Comparison of ENCODE assay signal across 8 mouse cellular contexts in genomic region chr4:141142285-141142811, GRCm38 (mm10). TPM values are rescaled to one million over a fixed set of nuclear protein-coding genes. Genes with fewer than 3 reads are reported as not detected.
A peak's percentile ranks its signal among the peaks of the same experiment; 100 is the strongest.
DNase-seq lines count a peak whose midpoint lies in the region; ATAC-seq and TF ChIP-seq lines count a peak whose summit lies in the region.

No protein-coding gene starts in this region.

- ATAC-seq in kidney, postnatal 0 days (replicated peaks; ENCODE audit: low FRiP score, low read depth): no peak
- ATAC-seq in liver, embryonic 13.5 days (ENCODE audit: low read depth): no peak

- peak overlapping the region; percentile 53 for H3K27ac ChIP-seq in heart, adult 2 months
- no peak overlapping the region for H3K27ac ChIP-seq in kidney, postnatal 0 days
- H3K27ac ChIP-seq in liver, embryonic 13.5 days: no peak overlapping the region

- H3K36me3 ChIP-seq in heart, adult 2 months (ENCODE audit: control insufficient read depth, insufficient read depth, low read length): peaks cover 2% of the 10 kb centered on the region; the same call in 1 of the 2 replicates
- no peaks in the 10 kb centered on the region for H3K36me3 ChIP-seq in kidney, postnatal 0 days (ENCODE audit: insufficient read depth, low read length)
- H3K36me3 ChIP-seq in liver, embryonic 13.5 days: no peaks in the 10 kb centered on the region

- no peak; the same call in none of the 2 replicates for TF ChIP-seq CTCF in heart, adult 2 months (IDR thresholded peaks at IDR 0.05)
- TF ChIP-seq CTCF in kidney, postnatal 0 days (IDR thresholded peaks at IDR 0.05; ENCODE audit: low read depth): peak; percentile 99

- H3K9me3 ChIP-seq in kidney, postnatal 0 days (replicated peaks; ENCODE audit: low read length): no peaks in the 10 kb centered on the region
- H3K9me3 ChIP-seq in liver, embryonic 13.5 days (replicated peaks): no peaks in the 10 kb centered on the region

- peak overlapping the region; percentile 53 for H3K9ac ChIP-seq in heart, adult 2 months (ENCODE audit: low read depth, low read length)
- no peak overlapping the region for H3K9ac ChIP-seq in kidney, postnatal 0 days (ENCODE audit: low read depth, low read length)
- no peak overlapping the region for H3K9ac ChIP-seq in liver, embryonic 13.5 days

- DNase-seq in A20 (ENCODE audit: low read depth, low spot score): peak; percentile 86
- DNase-seq in Muller cell, postnatal 12 days (ENCODE audit: inconsistent ontology term): peak; percentile 82
- DNase-seq in cerebellum, postnatal 25 days: peak; percentile 83 to 85
- peak; percentile 78 to 82 for DNase-seq in heart, adult 2 months
- peak; percentile 92 for DNase-seq in kidney, postnatal 0 days (ENCODE audit: low spot score)
- DNase-seq in liver, embryonic 13.5 days: peak; percentile 64
- DNase-seq in ovary, postnatal 36 days (ENCODE audit: low spot score): peak; percentile 65
- DNase-seq in thymus, postnatal 25 days: peak; percentile 82

- H3K4me1 ChIP-seq in heart, adult 2 months (ENCODE audit: control insufficient read depth, insufficient read depth, low read length): peaks cover 4% of the 10 kb centered on the region
- 0 out of 2 replicates have a peak, but pooled peaks cover 5% of the 10 kb centered on the region for H3K4me1 ChIP-seq in kidney, postnatal 0 days (replicated peaks; ENCODE audit: insufficient read depth, low read length)
- peaks cover 33% of the 10 kb centered on the region for H3K4me1 ChIP-seq in liver, embryonic 13.5 days (replicated peaks)

- intact Hi-C loops in heart, adult 2 months (cut with DNase I): loop anchor here (1.0 to 10.0 kb wide), 3 partner anchors 60 to 428 kb away; no protein-coding TSS in a partner anchor

- H3K4me3 ChIP-seq in heart, adult 2 months: peak overlapping the region; percentile 26
- H3K4me3 ChIP-seq in kidney, postnatal 0 days (replicated peaks; ENCODE audit: low read depth, low read length): peak overlapping the region; percentile 11; the same call in 1 of the 2 replicates
- H3K4me3 ChIP-seq in liver, embryonic 13.5 days (replicated peaks): no peak overlapping the region

- H3K79me2 ChIP-seq in heart, adult 2 months (replicated peaks; ENCODE audit: control insufficient read depth, insufficient read depth, low read length): peaks cover 4% of the 10 kb centered on the region

- no peak for TF ChIP-seq POLR2A in heart, adult 2 months (IDR thresholded peaks at IDR 0.05; ENCODE audit: insufficient read depth, low read depth, low read length)

- H3K4me2 ChIP-seq in kidney, postnatal 0 days (ENCODE audit: low read length): peak overlapping the region; percentile 41
- H3K4me2 ChIP-seq in liver, embryonic 13.5 days: peak overlapping the region; percentile 17; the same call in 1 of the 2 replicates

- no peak for TF ChIP-seq EP300 in heart, adult 2 months (IDR thresholded peaks at IDR 0.05; ENCODE audit: insufficient read depth, low read depth, low read length)

- 7% methylated on average over 9 of the region's 9 CpGs for WGBS in heart, adult 2 months
- WGBS in kidney, postnatal 0 days: 15% methylated on average over 9 of the region's 9 CpGs
- WGBS in liver, embryonic 13.5 days (ENCODE audit: insufficient replicate concordance): 26% methylated on average over 9 of the region's 9 CpGs

- H3K27me3 ChIP-seq in heart, adult 2 months (ENCODE audit: control insufficient read depth, insufficient read depth, low read length): no peaks in the 10 kb centered on the region
- H3K27me3 ChIP-seq in kidney, postnatal 0 days (ENCODE audit: insufficient read depth, low read length): no peaks in the 10 kb centered on the region
- no peaks in the 10 kb centered on the region for H3K27me3 ChIP-seq in liver, embryonic 13.5 days

RNA-seq across cellular contexts. Expression of gene Szrd1, which starts 2.8 kb away (rescaled TPM):
- 100 to 1,000 TPM in 1 of 2 experiments, 10 to 100 TPM in 1; 90.0 to 106 TPM for total RNA-seq in heart, adult 2 months (2021)
- polyA plus RNA-seq in heart, adult 2 months (2012; rRNA removed): 32.1 and 33.1 TPM in 2 replicates
- 38.0 and 40.4 TPM in 2 replicates for polyA plus RNA-seq in kidney, postnatal 0 days (2015; fragmentation: Nextera tagmentation; extraction: Ambion mirVana)
- polyA plus RNA-seq in liver, embryonic 13.5 days (2015; fragmentation: Nextera tagmentation; extraction: Ambion mirVana): 21.2 and 22.5 TPM in 2 replicates

RNA-seq across cellular contexts. Expression of gene Fbxo42, which starts 5.4 kb away (rescaled TPM):
- total RNA-seq in heart, adult 2 months (2021): 10 to 100 TPM in 1 of 2 experiments, 1 to 10 TPM in 1; 9.0 to 11.3 TPM
- 7.6 and 11.9 TPM in 2 replicates for polyA plus RNA-seq in heart, adult 2 months (2012; rRNA removed)
- 14.6 and 16.1 TPM in 2 replicates for polyA plus RNA-seq in kidney, postnatal 0 days (2015; fragmentation: Nextera tagmentation; extraction: Ambion mirVana)
- polyA plus RNA-seq in liver, embryonic 13.5 days (2015; fragmentation: Nextera tagmentation; extraction: Ambion mirVana): 13.9 and 14.2 TPM in 2 replicates

RNA-seq across cellular contexts. Expression of gene Spata21, which starts 54.2 kb away (rescaled TPM):
- not detected for total RNA-seq in heart, adult 2 months (2021)
- polyA plus RNA-seq in heart, adult 2 months (2012; rRNA removed): 0.16 and 0.20 TPM in 2 replicates
- 0.54 and 0.55 TPM in 2 replicates for polyA plus RNA-seq in kidney, postnatal 0 days (2015; fragmentation: Nextera tagmentation; extraction: Ambion mirVana)
- 0.13 TPM in 1 of 2 replicates, not detected in the other for polyA plus RNA-seq in liver, embryonic 13.5 days (2015; fragmentation: Nextera tagmentation; extraction: Ambion mirVana)
